Mouse (Mus musculus): Measurements from ENCODE around the gene Slc25a3. TPM values are rescaled to one million over a fixed set of nuclear protein-coding genes. Genes with fewer than 3 reads are reported as not detected.

The Slc25a3 gene
- total and polyA plus RNA-seq, 3 experiments, result 368 to 868 (median 497) TPM

DNA sequence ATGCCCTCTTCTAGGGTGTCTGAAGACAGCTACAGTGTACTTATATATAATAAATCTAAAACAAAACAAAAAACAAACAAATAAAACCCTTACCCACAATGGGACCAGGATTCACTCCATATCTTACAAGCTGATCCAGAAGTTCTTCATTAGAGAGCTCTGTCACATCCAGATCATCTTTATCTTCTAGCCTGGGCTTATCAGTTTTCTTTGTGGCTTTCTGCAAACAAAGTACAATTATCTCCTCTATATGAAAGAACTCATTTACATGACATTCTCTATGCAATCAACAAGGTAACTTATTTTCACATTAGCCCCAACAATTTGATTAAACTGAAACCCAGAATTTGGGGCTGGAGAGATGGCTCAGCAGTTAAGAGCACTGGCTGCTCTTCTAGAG lies 42.0 kb upstream of the Slc25a3 start (continued):
- TF ChIP-seq ZKSCAN1 (IDR thresholded peaks at IDR 0.05; ENCODE audit: low read depth, low read length) (no peak), GATA1 (IDR thresholded peaks at IDR 0.05; ENCODE audit: low read depth, low read length) (peak; percentile 81), MEF2A (IDR thresholded peaks at IDR 0.05; ENCODE audit: extremely low read depth, insufficient replicate concordance, low read depth, low read length, poor library complexity, severe bottlenecking) (no peak), CHD2 (IDR thresholded peaks at IDR 0.05; ENCODE audit: low read length) (no peak), MYC (IDR thresholded peaks at IDR 0.05; ENCODE audit: low read depth, low read length) (0 out of 2 replicates have a peak, but pooled peaks have one; percentile 18), ZNF384 (IDR thresholded peaks at IDR 0.05; ENCODE audit: low read depth, low read length) (no peak), TAL1 (IDR thresholded peaks at IDR 0.05; ENCODE audit: low read length) (no peak), ELF1 (IDR thresholded peaks at IDR 0.05; ENCODE audit: low read depth, low read length) (no peak), RCOR1 (IDR thresholded peaks at IDR 0.05; ENCODE audit: low read depth, low read length) (peak; percentile 67), POLR2A (IDR thresholded peaks at IDR 0.05; ENCODE audit: control insufficient read depth in 1 of 2, insufficient read depth in 1 of 2, low read depth in 1 of 2, low read length in 2 of 2, poor library complexity in 1 of 2) (no peak), UBTF (IDR thresholded peaks at IDR 0.05; ENCODE audit: borderline replicate concordance, insufficient read depth, low read depth, low read length) (no peak), MYB (IDR thresholded peaks at IDR 0.05; ENCODE audit: low read depth, low read length) (no peak)

- peak overlapping the region; percentile 53 for H3K27ac ChIP-seq (ENCODE audit: control insufficient read depth, low read depth, low read length)
These were observed 40.6 kb upstream of the Slc25a3 start for GRCm38 (mm10) chr10:91164491-91164890.

More at GRCm38 (mm10) chr10:91164491-91164890, 40.6 kb upstream of the Slc25a3 start:
- peak; percentile 37 for DNase-seq (ENCODE audit: low read depth, low spot score)
- Histone ChIP-seq H3K36me3 (ENCODE audit: control insufficient read depth in 1 of 2, insufficient read depth in 2 of 2, low read length in 2 of 2) (peaks cover 54 to 80% of the 10 kb centered on the region in 2 experiments), H3K27me3 (ENCODE audit: control insufficient read depth in 1 of 2, insufficient read depth in 2 of 2, low read length in 2 of 2) (no peaks in the 10 kb centered on the region), H3K4me1 (ENCODE audit: control insufficient read depth in 1 of 2, insufficient read depth in 2 of 2, low read length in 2 of 2) (peaks cover 47% of the 10 kb centered on the region in 2 experiments), H3K9me3 (replicated peaks; ENCODE audit: insufficient read depth, low read length) (no peaks in the 10 kb centered on the region), H3K79me2 (ENCODE audit: control insufficient read depth, insufficient read depth, low read length, poor library complexity) (peaks cover 51% of the 10 kb centered on the region), H3K9ac (ENCODE audit: control insufficient read depth, low read depth, low read length, poor library complexity, severe bottlenecking) (peak overlapping the region; percentile 5; the same call in 1 of the 2 replicates), H3K4me3 (ENCODE audit: control insufficient read depth in 1 of 2, insufficient read depth in 1 of 2, low read depth in 2 of 2, low read length in 2 of 2) (no peak overlapping the region)
- peak; percentile 71 for TF ChIP-seq USF1 (IDR thresholded peaks at IDR 0.05; ENCODE audit: low read depth, low read length)
- TF ChIP-seq MAZ (IDR thresholded peaks at IDR 0.05; ENCODE audit: low read depth, low read length), result no peak
- 0 out of 2 replicates have a peak, but pooled peaks have one; percentile 35 for TF ChIP-seq MAX (IDR thresholded peaks at IDR 0.05; ENCODE audit: low read length)
- TF ChIP-seq MAFK (IDR thresholded peaks at IDR 0.05; ENCODE audit: borderline replicate concordance, low read depth, low read length), result no peak
- no peak for TF ChIP-seq CTCF (IDR thresholded peaks at IDR 0.05 in 2 of 3, conservative IDR thresholded peaks at IDR 0.05 in 1 of 3; ENCODE audit: control insufficient read depth in 1 of 3, insufficient read depth in 1 of 3, low read depth in 2 of 3, low read length in 3 of 3, poor library complexity in 1 of 3, severe bottlenecking in 1 of 3)
- no peak for TF ChIP-seq RAD21 (IDR thresholded peaks at IDR 0.05; ENCODE audit: low read depth, low read length)
- no peak for TF ChIP-seq ETS1 (IDR thresholded peaks at IDR 0.05; ENCODE audit: low read depth, low read length)
- TF ChIP-seq MYB (IDR thresholded peaks at IDR 0.05; ENCODE audit: low read depth, low read length), result no peak
- no peak for TF ChIP-seq POLR2AphosphoS2 (IDR thresholded peaks at IDR 0.05; ENCODE audit: low read length)
- TF ChIP-seq KAT2A (conservative IDR thresholded peaks at IDR 0.05; ENCODE audit: low read depth, low read length), result no peak
- TF ChIP-seq ZNF384 (IDR thresholded peaks at IDR 0.05; ENCODE audit: low read depth, low read length), result no peak
- TF ChIP-seq TCF12 (IDR thresholded peaks at IDR 0.05; ENCODE audit: low read depth, low read length), result no peak
- TF ChIP-seq GATA1 (IDR thresholded peaks at IDR 0.05; ENCODE audit: low read depth, low read length), result no peak
- peak in 1 of 2 experiments; percentile 15; a peak in 1 of 4 replicates for TF ChIP-seq USF2 (IDR thresholded peaks at IDR 0.05; ENCODE audit: borderline replicate concordance in 1 of 2, insufficient read depth in 1 of 2, low read depth in 1 of 2, low read length in 2 of 2)
- peak; percentile 84 for TF ChIP-seq MXI1 (IDR thresholded peaks at IDR 0.05; ENCODE audit: low read depth, low read length)

Data from MEL (cell line).